Mouse (Mus musculus) ES-Bruce4 (cell line): ENCODE results near the gene Pi4k2b. TPM values are rescaled to one million over a fixed set of nuclear protein-coding genes. Genes with fewer than 3 reads are reported as not detected.

Experiments used
- H3K27ac ChIP-seq: 2 replicates; pipeline ENCODE4 v1.5.1; 2012; ENCODE audit warnings: low read length, inconsistent platforms; ENCODE audit not compliant: insufficient read depth
- H3K27me3 ChIP-seq: 2 replicates; pipeline ENCODE4 v1.6.1; 2012; ENCODE audit warnings: mild to moderate bottlenecking, low read length, inconsistent platforms; ENCODE audit not compliant: control insufficient read depth, poor library complexity, insufficient read depth, severe bottlenecking
- H3K36me3 ChIP-seq: 2 replicates; pipeline ENCODE4 v1.6.1; 2012; ENCODE audit warnings: inconsistent platforms, mild to moderate bottlenecking, low read length, moderate library complexity; ENCODE audit not compliant: control insufficient read depth, poor library complexity, insufficient read depth, severe bottlenecking
- H3K4me1 ChIP-seq: one replicate; pipeline ENCODE4 v1.8.1; 2011; ENCODE audit warnings: low read length; ENCODE audit not compliant: control insufficient read depth, insufficient read depth
- H3K4me3 ChIP-seq: 2 replicates; pipeline ENCODE4 v1.5.1; 2011; ENCODE audit warnings: low read depth, mild to moderate bottlenecking, low read length
- H3K9ac ChIP-seq: 2 replicates; pipeline ENCODE4 v1.6.1; 2012; ENCODE audit warnings: low read depth, mild to moderate bottlenecking, inconsistent platforms; ENCODE audit not compliant: poor library complexity, severe bottlenecking
- H3K9me3 ChIP-seq: replicated peaks from 2 replicates; pipeline ENCODE4 v1.6.1; 2012; ENCODE audit warnings: mild to moderate bottlenecking, low read length, inconsistent platforms; ENCODE audit not compliant: control insufficient read depth, poor library complexity, insufficient read depth, severe bottlenecking
- CTCF ChIP-seq: IDR thresholded peaks from one replicate; pipeline ENCODE4 v1.8.1; 2011; ENCODE audit warnings: low read depth, low read length
- EP300 ChIP-seq: IDR thresholded peaks from 2 replicates; pipeline ENCODE4 v1.6.1; 2011; ENCODE audit warnings: low read depth, low read length; ENCODE audit not compliant: insufficient read depth
- POLR2A ChIP-seq: IDR thresholded peaks from one replicate; pipeline ENCODE4 v1.8.1; 2011; ENCODE audit warnings: low read length; ENCODE audit not compliant: insufficient read depth
- polyA plus RNA-seq: library from polyadenylated mRNA; stranded (reverse); fragments of >200 nt; gene quantifications from 2 replicates; pipeline ENCODE4 v1.2.4, GENCODE M21; 2011; ENCODE audit warnings: low read depth; ENCODE audit not compliant: missing spikeins, insufficient read depth, insufficient read length

Gene Pi4k2b
- polyA plus RNA-seq, 1 experiment = 44.5 TPM

- TF ChIP-seq POLR2A (no peak), EP300 (no peak), CTCF (no peak)
- H3K27me3 ChIP-seq = no peaks in the 10 kb centered on the region
- no peak overlapping the region for H3K4me3 ChIP-seq
These were observed 20.4 kb upstream of the Pi4k2b start for GRCm38 (mm10) chr5:52721003-52721402.

GRCm38 (mm10) chr5:52727747-52728146 lies 13.6 kb upstream of the Pi4k2b start:
- Histone ChIP-seq H3K4me1 (no peaks in the 10 kb centered on the region), H3K27ac (no peak overlapping the region), H3K9me3 (no peaks in the 10 kb centered on the region), H3K9ac (no peak overlapping the region), H3K27me3 (no peaks in the 10 kb centered on the region), H3K36me3 (no peaks in the 10 kb centered on the region), H3K4me3 (no peak overlapping the region)
- TF ChIP-seq EP300 (no peak), POLR2A (no peak), CTCF (no peak)

More at GRCm38 (mm10) chr5:52721003-52721402, 20.4 kb upstream of the Pi4k2b start:
- Histone ChIP-seq H3K9me3 (no peaks in the 10 kb centered on the region), H3K9ac (no peak overlapping the region), H3K36me3 (no peaks in the 10 kb centered on the region), H3K27ac (no peak overlapping the region), H3K4me1 (no peaks in the 10 kb centered on the region)

- Histone ChIP-seq H3K36me3 (no peaks in the 10 kb centered on the region), H3K27me3 (no peaks in the 10 kb centered on the region; the same call in 1 of the 2 replicates), H3K27ac (no peak overlapping the region), H3K4me1 (no peaks in the 10 kb centered on the region), H3K9ac (no peak overlapping the region), H3K9me3 (no peaks in the 10 kb centered on the region), H3K4me3 (no peak overlapping the region)
- TF ChIP-seq POLR2A (no peak), CTCF (no peak), EP300 (no peak)
These were observed 8.6 kb upstream of the Pi4k2b start for GRCm38 (mm10) chr5:52732811-52733210.

GRCm38 (mm10) chr5:52736046-52736445 lies 5.3 kb upstream of the Pi4k2b start:
- H3K27ac ChIP-seq = no peak overlapping the region
- H3K9me3 ChIP-seq = no peaks in the 10 kb centered on the region
- no peaks in the 10 kb centered on the region for H3K36me3 ChIP-seq
- H3K4me1 ChIP-seq = no peaks in the 10 kb centered on the region
- H3K27me3 ChIP-seq = no peaks in the 10 kb centered on the region; the same call in 1 of the 2 replicates
- H3K4me3 ChIP-seq = no peak overlapping the region
- no peak overlapping the region for H3K9ac ChIP-seq
- TF ChIP-seq CTCF (no peak), POLR2A (no peak), EP300 (no peak)

GRCm38 (mm10) chr5:52742112-52742813 lies 889 bp downstream of the Pi4k2b start:
- TF ChIP-seq POLR2A = no peak
- TF ChIP-seq CTCF = peak; percentile 1
- Histone ChIP-seq H3K4me1 (no peaks in the 10 kb centered on the region), H3K27ac (no peak overlapping the region), H3K9ac (peak overlapping the region; percentile 80), H3K9me3 (no peaks in the 10 kb centered on the region; the same call in 1 of the 2 replicates), H3K4me3 (peak overlapping the region; percentile 89), H3K36me3 (no peaks in the 10 kb centered on the region), H3K27me3 (no peaks in the 10 kb centered on the region)

GRCm38 (mm10) chr5:52743231-52743630 lies 1.9 kb downstream of the Pi4k2b start:
- no peak overlapping the region for H3K27ac ChIP-seq
- TF ChIP-seq POLR2A = no peak
- no peak for TF ChIP-seq EP300
- no peak for TF ChIP-seq CTCF
- no peaks in the 10 kb centered on the region for H3K36me3 ChIP-seq
- H3K9ac ChIP-seq = no peak overlapping the region
- no peaks in the 10 kb centered on the region; the same call in 1 of the 2 replicates for H3K9me3 ChIP-seq
- H3K27me3 ChIP-seq = no peaks in the 10 kb centered on the region
- H3K4me3 ChIP-seq = no peak overlapping the region
- no peaks in the 10 kb centered on the region for H3K4me1 ChIP-seq
